Mouse (Mus musculus) myocyte (in vitro differentiated cells): ENCODE measurements around the gene Cd300e. TPM values are rescaled to one million over a fixed set of nuclear protein-coding genes. Genes with fewer than 3 reads are reported as not detected.
A peak's percentile ranks its signal among the peaks of the same experiment; 100 is the strongest.

Experiments used
- H3K27me3 ChIP-seq: one replicate; pipeline ENCODE4 v1.6.1; 2011; ENCODE audit not compliant: control insufficient read depth, insufficient read depth, insufficient read length
- H3K36me3 ChIP-seq: one replicate; pipeline ENCODE4 v1.6.1; 2011; ENCODE audit not compliant: control insufficient read depth, insufficient read depth
- H3K4me2 ChIP-seq: one replicate; pipeline ENCODE4 v1.6.1; 2011; ENCODE audit warnings: low read depth, control low read depth
- H3K4me3 ChIP-seq: one replicate; pipeline ENCODE4 v1.5.1; 2011; ENCODE audit warnings: mild to moderate bottlenecking, control low read depth, moderate library complexity
- H3K79me2 ChIP-seq: one replicate; pipeline ENCODE4 v1.6.1; 2011; ENCODE audit not compliant: control insufficient read depth, insufficient read depth
- H3ac ChIP-seq: one replicate; pipeline ENCODE4 v1.6.1; 2011; ENCODE audit not compliant: control insufficient read depth, insufficient read length
- CEBPB ChIP-seq: IDR thresholded peaks from 2 replicates; pipeline ENCODE4 v1.6.1; 2011; ENCODE audit warnings: mild to moderate bottlenecking, moderate library complexity; ENCODE audit not compliant: poor library complexity, insufficient read depth, severe bottlenecking
- E2F4 ChIP-seq: IDR thresholded peaks from one replicate; pipeline ENCODE4 v1.6.1; 2011; ENCODE audit warnings: mild to moderate bottlenecking, control low read depth, moderate library complexity; ENCODE audit not compliant: insufficient read depth
- MAX ChIP-seq: IDR thresholded peaks from one replicate; pipeline ENCODE4 v1.6.1; 2011; ENCODE audit warnings: low read depth, mild to moderate bottlenecking, control low read depth
- MYOD1 ChIP-seq, 3 experiments: IDR thresholded peaks; one replicate each; pipeline ENCODE4 v1.6.1; 2011; ENCODE audit warnings: control low read depth in 2 of 3, low read depth in 2 of 3, mild to moderate bottlenecking in 2 of 3, moderate library complexity in 1 of 3; ENCODE audit not compliant: insufficient read length in 2 of 3, control insufficient read depth in 1 of 3
- MYOG ChIP-seq, 3 experiments: IDR thresholded peaks; one replicate each; pipeline ENCODE4 v1.6.1; 2011; ENCODE audit warnings: control low read depth in 2 of 3, low read depth in 2 of 3, mild to moderate bottlenecking in 2 of 3; ENCODE audit not compliant: insufficient read length in 2 of 3, control insufficient read depth in 1 of 3, insufficient read depth in 1 of 3
- POLR2A ChIP-seq: IDR thresholded peaks from one replicate; pipeline ENCODE4 v1.6.1; 2011; ENCODE audit warnings: low read depth, mild to moderate bottlenecking, control low read depth, moderate library complexity; ENCODE audit not compliant: insufficient read length
- POLR2AphosphoS2 ChIP-seq: IDR thresholded peaks from one replicate; pipeline ENCODE4 v1.6.1; 2011; ENCODE audit warnings: low read depth, control low read depth; ENCODE audit not compliant: insufficient read length
- REST ChIP-seq: IDR thresholded peaks from one replicate; pipeline ENCODE4 v1.6.1; 2011; ENCODE audit warnings: mild to moderate bottlenecking, control low read depth, moderate library complexity; ENCODE audit not compliant: insufficient read depth, insufficient read length
- SRF ChIP-seq: IDR thresholded peaks from one replicate; pipeline ENCODE4 v1.6.1; 2011; ENCODE audit warnings: low read depth; ENCODE audit not compliant: control insufficient read depth, insufficient read length
- TCF12 ChIP-seq: IDR thresholded peaks from one replicate; pipeline ENCODE4 v1.6.1; 2011; ENCODE audit warnings: mild to moderate bottlenecking, control low read depth; ENCODE audit not compliant: poor library complexity, insufficient read depth, severe bottlenecking
- TCF3 ChIP-seq: IDR thresholded peaks from one replicate; pipeline ENCODE4 v1.6.1; 2011; ENCODE audit warnings: low read depth, control low read depth; ENCODE audit not compliant: insufficient read length
- USF1 ChIP-seq: IDR thresholded peaks from one replicate; pipeline ENCODE4 v1.6.1; 2011; ENCODE audit warnings: low read depth, mild to moderate bottlenecking, control low read depth, moderate library complexity
- polyA plus RNA-seq: library from polyadenylated mRNA; unstranded; fragments of >200 nt; fragmentation: generic; extraction: Trizol; gene quantifications from one replicate; pipeline ENCODE4 v1.2.1, GENCODE M21; 2012; ENCODE audit warnings: missing spikeins

Cd300e gene
- polyA plus RNA-seq, 1 experiment: not detected

- H3ac ChIP-seq: no peak overlapping the region
- no peaks in the 10 kb centered on the region for H3K27me3 ChIP-seq
- H3K36me3 ChIP-seq: no peaks in the 10 kb centered on the region
- no peak overlapping the region for H3K4me3 ChIP-seq
- H3K79me2 ChIP-seq: no peaks in the 10 kb centered on the region
- TF ChIP-seq MYOG (IDR thresholded peaks at IDR 0.05; ENCODE audit: control insufficient read depth in 1 of 3, insufficient read depth in 1 of 3, insufficient read length in 2 of 3, low read depth in 2 of 3): peak in 1 of 3 experiments; percentile 18
- TF ChIP-seq TCF12: no peak
- peak overlapping the region; percentile 18 for H3K4me2 ChIP-seq
Observed at GRCm38 (mm10) chr11:115083376-115084139, 21.6 kb upstream of the Cd300e start.

GRCm38 (mm10) chr11:115082196-115082595 is 20.2 kb upstream of the Cd300e start:
- TF ChIP-seq MYOG (IDR thresholded peaks at IDR 0.05; ENCODE audit: control insufficient read depth in 1 of 3, insufficient read depth in 1 of 3, insufficient read length in 2 of 3, low read depth in 2 of 3): peak in 1 of 3 experiments; percentile 51
- TF ChIP-seq MAX: no peak
- no peak overlapping the region for H3K4me3 ChIP-seq
- no peaks in the 10 kb centered on the region for H3K27me3 ChIP-seq
- H3ac ChIP-seq: no peak overlapping the region
- no peak overlapping the region for H3K4me2 ChIP-seq
- no peaks in the 10 kb centered on the region for H3K36me3 ChIP-seq
- no peaks in the 10 kb centered on the region for H3K79me2 ChIP-seq

- H3K27me3 ChIP-seq: no peaks in the 10 kb centered on the region
- H3K36me3 ChIP-seq: no peaks in the 10 kb centered on the region
- no peak for TF ChIP-seq POLR2AphosphoS2
- H3K4me2 ChIP-seq: no peak overlapping the region
- H3ac ChIP-seq: no peak overlapping the region
- H3K4me3 ChIP-seq: no peak overlapping the region
- no peaks in the 10 kb centered on the region for H3K79me2 ChIP-seq
Observed at GRCm38 (mm10) chr11:115081373-115081772, 19.4 kb upstream of the Cd300e start.

- no peak for TF ChIP-seq POLR2A
- TF ChIP-seq MAX: no peak
- TF ChIP-seq TCF3: no peak
- no peak for TF ChIP-seq MYOD1 (IDR thresholded peaks at IDR 0.05; ENCODE audit: control insufficient read depth in 1 of 3, insufficient read length in 2 of 3, low read depth in 2 of 3)
- TF ChIP-seq CEBPB: no peak
- no peak for TF ChIP-seq SRF
- no peak for TF ChIP-seq MYOG (IDR thresholded peaks at IDR 0.05; ENCODE audit: control insufficient read depth in 1 of 3, insufficient read depth in 1 of 3, insufficient read length in 2 of 3, low read depth in 2 of 3)
- TF ChIP-seq REST: no peak
- TF ChIP-seq USF1: no peak
- no peak for TF ChIP-seq TCF12
- no peak for TF ChIP-seq E2F4
- TF ChIP-seq POLR2AphosphoS2: no peak
- Histone ChIP-seq H3K27me3 (no peaks in the 10 kb centered on the region), H3K4me2 (no peak overlapping the region), H3K36me3 (no peaks in the 10 kb centered on the region), H3K79me2 (no peaks in the 10 kb centered on the region), H3K4me3 (no peak overlapping the region), H3ac (no peak overlapping the region)
Observed at GRCm38 (mm10) chr11:115080886-115081285, 18.9 kb upstream of the Cd300e start.

GRCm38 (mm10) chr11:115078680-115079079 is 16.7 kb upstream of the Cd300e start:
- TF ChIP-seq SRF (no peak), TCF3 (no peak), MYOG (IDR thresholded peaks at IDR 0.05; ENCODE audit: control insufficient read depth in 1 of 3, insufficient read depth in 1 of 3, insufficient read length in 2 of 3, low read depth in 2 of 3) (no peak), MYOD1 (IDR thresholded peaks at IDR 0.05; ENCODE audit: control insufficient read depth in 1 of 3, insufficient read length in 2 of 3, low read depth in 2 of 3) (no peak), USF1 (no peak), REST (no peak), POLR2AphosphoS2 (no peak), TCF12 (no peak), E2F4 (no peak), POLR2A (no peak), MAX (no peak), CEBPB (no peak)
- H3K4me2 ChIP-seq: no peak overlapping the region
- no peaks in the 10 kb centered on the region for H3K79me2 ChIP-seq
- H3ac ChIP-seq: no peak overlapping the region
- no peaks in the 10 kb centered on the region for H3K36me3 ChIP-seq
- no peak overlapping the region for H3K4me3 ChIP-seq
- no peaks in the 10 kb centered on the region for H3K27me3 ChIP-seq
